Mouse (Mus musculus) embryo, embryonic 10.5 days (tissue): Measurements from ENCODE around the gene Thoc6.
A peak's percentile ranks its signal among the peaks of the same experiment; 100 is the strongest.

ENCODE experiments used
- DNase-seq: peaks from one replicate; pipeline ENCODE4 v3.0.0-alpha.2; 2015; ENCODE audit warnings: low spot score

Gene Thoc6

DNA sequence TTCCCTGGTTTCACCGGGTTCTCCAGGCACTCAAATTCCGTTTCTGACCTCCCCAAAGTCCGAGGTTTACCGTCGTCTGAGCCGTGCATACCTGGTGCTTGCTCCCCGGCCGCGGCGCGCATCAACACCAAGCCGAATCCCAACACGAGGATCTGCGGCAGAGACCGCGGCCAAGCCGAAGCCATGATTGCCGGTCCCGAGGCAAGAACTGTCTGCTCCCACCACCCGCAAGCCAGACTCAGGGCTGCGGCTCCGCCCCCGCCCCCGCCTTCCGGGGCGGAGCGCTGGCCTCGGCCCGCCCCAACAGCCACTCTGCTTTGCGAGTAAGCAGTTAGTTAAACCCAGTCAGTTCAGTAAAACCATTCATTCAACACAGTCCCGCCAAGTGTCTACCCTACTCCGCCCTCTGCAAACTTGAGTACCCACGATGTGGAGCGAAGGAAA is 3.6 kb upstream of the Thoc6 start, which contains the start of gene Tnfrsf12a:
Gene Tnfrsf12a (minus strand): TSS at position 233 of the 444 bp plus-strand sequence.
- DNase-seq = peak; percentile 90

GRCm38 (mm10) chr17:23676473-23677031 is 2.9 kb upstream of the Thoc6 start:
- DNase-seq = peak; percentile 62

- DNase-seq = peak; percentile 49
Observed at GRCm38 (mm10) chr17:23675564-23676281, 2.0 kb upstream of the Thoc6 start.

DNA sequence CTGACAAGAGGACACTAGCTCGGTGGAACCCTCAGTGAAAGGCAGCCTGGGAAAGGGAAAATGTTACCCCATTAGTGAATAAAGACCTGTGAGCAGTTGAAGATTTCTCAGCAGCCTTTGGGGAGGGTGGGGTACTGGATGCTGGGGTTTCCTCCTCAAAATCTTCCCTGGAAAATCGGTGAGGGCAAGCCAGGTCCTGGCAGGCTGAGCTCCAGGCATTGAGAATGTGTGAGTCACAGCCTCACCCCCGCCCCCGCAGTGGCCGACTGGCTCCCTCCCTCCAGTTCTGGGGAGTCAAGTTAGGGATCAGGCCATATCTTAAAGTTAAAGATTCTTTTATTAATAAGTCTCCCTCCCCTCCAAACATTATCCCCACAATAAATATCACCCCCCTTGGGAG is 1.4 kb upstream of the Thoc6 start:
- no peak for DNase-seq

DNA sequence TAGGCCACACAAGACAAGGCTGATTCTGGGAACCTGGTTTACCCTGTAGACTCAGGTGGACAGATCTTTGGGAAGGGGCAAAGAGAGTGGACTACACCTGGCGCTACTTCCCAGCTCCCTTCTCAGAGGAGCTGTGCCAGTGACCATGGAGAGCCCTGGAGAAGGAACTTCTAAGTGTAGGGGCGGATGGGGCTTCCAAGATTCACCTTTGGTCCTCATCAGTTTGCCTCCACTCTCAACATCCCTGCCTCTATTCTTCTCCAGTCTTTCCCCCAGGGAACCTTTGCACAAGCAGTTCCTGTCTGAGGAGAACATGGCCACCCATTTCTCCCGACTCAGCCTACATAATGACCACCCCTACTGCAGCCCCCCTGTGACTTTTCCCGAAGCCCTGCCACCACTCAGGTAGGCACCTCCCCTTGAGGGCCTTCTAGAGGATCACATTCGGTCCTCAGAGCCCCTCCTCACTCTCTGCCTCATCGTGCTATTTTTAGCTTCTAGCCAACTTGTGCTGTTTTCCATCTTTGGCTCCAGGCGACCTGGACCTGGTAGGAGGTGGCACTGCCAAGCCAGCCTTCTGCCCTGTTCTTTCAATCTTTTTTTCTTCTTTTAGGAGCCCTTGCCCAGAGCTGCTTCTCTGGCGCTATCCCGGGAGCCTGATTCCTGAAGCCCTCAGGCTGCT is 730 bp upstream of the Thoc6 start:
- no peak for DNase-seq

DNA sequence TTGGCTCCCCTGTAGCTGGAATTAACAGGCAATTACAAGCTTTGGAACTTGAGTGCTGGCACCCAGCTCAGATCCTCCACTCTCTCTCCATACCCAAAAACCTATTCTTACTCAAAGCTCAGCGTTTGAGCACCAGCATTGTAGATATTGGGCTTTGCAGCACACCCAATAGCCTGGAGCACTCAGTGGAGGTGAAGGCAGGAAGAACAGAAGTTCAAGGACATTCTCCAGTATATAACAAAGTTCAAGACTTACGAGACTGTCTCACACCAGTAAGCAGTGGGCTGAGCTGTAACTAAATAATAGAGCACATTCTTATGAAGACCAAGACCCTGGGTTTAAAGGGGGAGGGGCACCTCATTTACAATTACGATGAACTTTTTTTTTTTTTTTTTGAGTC is 921 bp downstream of the Thoc6 start:
- no peak for DNase-seq

- no peak for DNase-seq
Observed at GRCm38 (mm10) chr17:23671519-23671918, 2.2 kb downstream of the Thoc6 start.

DNA sequence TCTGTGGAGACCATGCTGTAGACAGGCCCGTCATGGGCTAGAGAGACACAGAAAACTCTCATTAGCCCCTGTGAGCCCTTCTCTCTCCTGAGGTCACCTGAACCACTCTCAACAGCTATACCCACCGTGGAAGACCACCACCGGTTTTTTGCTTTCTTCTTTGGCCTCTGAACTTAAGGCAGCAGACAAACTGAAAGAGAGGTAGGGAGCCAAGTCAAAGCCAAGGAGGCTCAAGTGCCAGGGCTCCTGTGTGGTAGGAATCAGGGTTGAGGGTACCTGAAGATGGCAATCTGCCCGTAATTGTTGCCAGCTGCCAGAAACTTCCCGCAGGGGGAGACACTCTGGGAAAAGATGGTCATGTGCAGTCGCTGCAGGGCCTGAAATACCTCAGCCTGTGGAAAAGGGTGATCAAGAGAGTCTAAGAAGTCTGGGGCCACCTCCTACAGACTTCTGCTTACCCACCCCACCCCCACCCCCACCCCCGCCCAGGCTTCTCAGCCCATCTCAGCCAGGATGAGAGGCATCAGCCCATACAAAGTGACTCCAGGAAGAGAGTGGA is 3.1 kb downstream of the Thoc6 start:
- DNase-seq = no peak

DNA sequence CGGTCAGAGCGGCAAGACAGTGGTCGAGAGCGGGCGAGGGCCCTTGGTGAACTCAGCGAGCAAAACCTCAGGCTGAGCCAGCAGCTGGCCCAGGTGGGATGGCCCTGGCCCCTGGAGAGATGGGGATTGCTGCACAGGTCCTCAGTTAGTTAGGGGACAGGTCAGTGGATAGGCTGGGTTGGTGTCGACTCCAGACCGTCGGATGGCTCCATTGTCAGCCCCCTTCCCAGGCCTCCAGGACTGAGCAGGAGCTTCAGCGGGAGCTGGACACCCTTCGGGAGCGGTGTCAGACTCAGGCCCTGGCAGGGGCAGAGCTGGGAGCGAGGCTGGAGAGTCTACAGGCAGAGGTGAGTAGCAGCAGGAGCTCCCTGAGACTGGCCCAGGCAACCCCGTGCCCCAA is 8.2 kb downstream of the Thoc6 start:
- DNase-seq = no peak

DNA sequence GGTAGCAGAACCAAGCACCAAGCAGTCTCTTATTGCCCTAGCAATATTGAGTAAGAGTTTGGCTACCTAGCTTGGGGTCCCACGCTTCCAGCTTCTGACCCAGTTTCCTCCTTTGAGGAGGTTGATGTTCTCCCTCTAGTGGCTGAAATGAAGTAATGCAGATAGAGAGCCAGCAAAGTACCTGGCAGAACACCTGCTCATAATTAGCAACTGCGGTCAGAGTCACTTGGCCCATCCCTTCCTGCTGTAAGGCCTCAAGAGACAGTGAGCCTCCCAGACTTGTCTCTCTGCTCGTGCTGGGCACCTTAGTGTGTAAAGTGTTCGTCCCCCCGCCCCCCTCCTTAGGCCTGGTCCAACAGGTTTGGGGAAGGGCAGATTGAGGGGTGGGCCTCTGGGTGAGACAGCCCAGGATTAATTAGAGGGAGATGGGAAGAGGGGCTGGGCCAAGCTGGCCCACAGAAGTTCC is 9.1 kb downstream of the Thoc6 start:
- peak; percentile 76 for DNase-seq

DNA sequence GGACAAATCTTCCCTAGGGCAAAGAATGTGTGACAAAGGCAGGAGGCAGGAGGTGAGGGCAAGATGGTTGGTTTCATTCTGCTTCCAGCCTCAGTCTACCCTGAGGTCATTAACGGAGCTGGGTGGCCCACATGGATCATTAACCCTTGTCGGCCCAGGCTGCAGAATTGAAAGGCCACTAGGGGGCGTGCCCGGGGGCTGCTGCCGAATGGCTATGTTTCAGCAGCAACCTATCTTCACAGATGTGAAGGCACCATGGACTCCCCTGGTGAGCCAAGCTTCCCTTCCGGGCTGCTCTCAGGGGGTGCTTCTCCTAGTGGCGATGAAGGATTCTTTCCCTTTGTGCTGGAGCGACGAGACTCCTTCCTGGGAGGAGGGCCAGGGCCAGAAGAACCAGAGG is 12.2 kb downstream of the Thoc6 start:
- peak; percentile 39 for DNase-seq

GRCm38 (mm10) chr17:23660876-23661200 is 12.8 kb downstream of the Thoc6 start:
- no peak for DNase-seq

DNA sequence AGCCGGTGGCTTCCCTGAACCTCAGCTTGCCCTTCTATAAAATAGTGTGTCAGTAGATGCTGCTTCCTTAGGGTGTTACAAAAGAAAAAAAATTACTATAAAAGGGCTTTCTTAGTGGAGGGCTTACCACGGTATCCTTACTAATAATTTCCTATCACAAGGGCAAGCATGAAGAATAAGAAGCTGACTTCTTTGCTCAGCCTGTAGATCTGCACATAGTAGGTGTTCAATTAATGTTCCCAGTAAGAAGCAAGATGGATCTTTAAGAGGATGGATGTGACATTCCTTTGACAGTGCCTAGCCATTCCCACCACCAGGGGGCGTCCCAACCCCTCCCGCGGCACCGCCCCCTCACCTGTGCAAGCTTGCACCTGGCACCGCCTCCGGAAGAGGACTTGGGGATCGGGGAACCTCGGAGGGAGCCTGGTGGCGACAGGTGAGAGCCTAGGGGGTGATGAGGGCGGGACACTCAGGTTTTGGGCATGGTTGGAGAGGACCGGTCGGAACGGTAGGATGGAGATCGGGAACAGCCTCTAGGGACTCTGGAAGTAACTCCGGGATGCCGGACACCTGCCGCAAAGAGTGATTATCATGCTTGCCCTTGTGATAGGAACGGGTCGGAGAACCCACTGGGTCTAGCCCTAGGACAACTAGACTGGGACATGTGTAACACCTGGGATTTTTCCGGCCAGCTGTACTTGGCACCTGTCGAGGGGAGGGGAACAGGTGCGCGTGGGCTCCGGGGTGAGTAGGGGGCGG is 13.4 kb downstream of the Thoc6 start, which contains the start of gene Bicdl2:
Gene Bicdl2 (plus strand): TSS at position 390 of the 759 bp plus-strand sequence.
- no peak for DNase-seq

DNA sequence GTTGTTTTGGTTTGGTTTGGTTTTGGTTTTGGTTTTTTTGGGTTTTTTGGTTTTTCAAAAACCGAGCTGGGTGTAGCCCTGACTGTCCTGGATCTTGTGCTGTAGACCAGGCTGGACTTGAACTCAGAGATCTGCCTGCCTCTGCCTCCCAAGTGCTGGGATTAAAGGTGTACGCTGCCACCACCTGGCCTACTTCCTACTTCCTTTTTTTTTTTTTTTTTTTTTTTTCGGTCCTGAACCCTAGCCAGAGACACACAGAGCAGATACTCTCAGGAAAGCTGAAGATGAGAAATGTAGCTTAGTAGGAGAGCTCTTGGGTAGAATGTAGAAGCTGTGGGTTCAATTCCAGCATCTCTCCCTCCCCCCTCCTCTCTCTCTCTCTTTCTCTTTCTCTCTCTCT is 15.2 kb downstream of the Thoc6 start:
- DNase-seq = no peak

- DNase-seq = no peak
Observed at GRCm38 (mm10) chr17:23654410-23654809, 19.3 kb downstream of the Thoc6 start.

DNA sequence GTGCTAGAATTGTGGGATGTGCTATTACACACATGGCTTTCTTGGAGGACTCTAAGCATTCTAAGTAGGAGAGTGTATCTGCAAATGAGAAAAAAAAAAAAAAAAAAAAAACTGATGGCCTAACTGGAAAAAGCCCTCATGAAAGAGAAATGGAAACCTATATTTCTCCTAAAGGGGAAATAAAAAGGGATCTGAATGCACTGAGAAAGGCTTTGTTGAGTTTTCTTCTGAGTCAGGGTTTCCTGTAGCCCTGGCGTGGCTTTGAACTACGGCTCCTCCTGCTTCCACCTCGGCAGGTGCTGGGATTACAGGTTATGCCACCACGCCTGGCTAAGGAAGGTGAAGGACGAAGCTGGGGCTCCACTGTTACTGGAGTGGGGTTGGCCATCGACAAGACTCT is 19.7 kb downstream of the Thoc6 start:
- no peak for DNase-seq

DNA sequence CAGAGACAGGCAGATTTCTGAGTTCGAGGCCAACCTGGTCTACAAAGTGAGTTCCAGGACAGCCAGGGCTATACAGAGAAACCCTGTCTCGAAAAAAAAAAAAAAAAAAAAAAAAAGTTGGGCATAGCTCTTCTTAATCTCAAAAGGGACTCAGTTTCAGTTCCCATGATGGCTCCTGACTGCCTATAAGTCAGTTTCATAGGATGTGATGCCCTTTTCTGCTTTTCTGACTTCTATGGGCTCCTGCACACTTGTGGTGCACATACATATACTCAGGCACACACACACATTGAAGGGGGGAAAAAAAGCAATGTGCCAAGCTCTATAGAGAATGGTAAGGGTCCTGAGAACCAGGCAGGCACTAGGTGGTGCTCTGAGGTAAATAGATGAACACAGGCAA is 20.4 kb downstream of the Thoc6 start:
- no peak for DNase-seq

- DNase-seq = no peak
Observed at GRCm38 (mm10) chr17:23651363-23651762, 22.3 kb downstream of the Thoc6 start.

DNA sequence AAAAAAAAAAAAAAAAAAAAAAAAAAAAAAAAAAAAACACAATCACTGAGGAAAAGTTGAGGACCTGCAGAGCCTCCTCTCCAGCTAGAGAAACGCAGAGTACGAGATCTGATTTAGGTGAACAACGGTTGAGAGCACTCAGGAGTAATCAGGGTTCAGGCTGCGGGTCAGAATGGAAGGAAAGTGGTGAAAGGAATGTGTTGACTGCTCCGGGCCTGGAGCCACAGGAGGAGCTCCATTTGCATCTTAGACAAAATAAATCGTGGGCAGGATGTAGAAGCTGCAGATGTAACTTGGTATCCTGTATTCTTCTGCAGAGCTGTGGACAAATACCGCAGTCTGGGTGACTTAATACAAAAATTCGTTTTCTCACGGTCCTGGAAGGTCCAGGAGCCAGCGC is 27.8 kb downstream of the Thoc6 start:
- DNase-seq = no peak

DNA sequence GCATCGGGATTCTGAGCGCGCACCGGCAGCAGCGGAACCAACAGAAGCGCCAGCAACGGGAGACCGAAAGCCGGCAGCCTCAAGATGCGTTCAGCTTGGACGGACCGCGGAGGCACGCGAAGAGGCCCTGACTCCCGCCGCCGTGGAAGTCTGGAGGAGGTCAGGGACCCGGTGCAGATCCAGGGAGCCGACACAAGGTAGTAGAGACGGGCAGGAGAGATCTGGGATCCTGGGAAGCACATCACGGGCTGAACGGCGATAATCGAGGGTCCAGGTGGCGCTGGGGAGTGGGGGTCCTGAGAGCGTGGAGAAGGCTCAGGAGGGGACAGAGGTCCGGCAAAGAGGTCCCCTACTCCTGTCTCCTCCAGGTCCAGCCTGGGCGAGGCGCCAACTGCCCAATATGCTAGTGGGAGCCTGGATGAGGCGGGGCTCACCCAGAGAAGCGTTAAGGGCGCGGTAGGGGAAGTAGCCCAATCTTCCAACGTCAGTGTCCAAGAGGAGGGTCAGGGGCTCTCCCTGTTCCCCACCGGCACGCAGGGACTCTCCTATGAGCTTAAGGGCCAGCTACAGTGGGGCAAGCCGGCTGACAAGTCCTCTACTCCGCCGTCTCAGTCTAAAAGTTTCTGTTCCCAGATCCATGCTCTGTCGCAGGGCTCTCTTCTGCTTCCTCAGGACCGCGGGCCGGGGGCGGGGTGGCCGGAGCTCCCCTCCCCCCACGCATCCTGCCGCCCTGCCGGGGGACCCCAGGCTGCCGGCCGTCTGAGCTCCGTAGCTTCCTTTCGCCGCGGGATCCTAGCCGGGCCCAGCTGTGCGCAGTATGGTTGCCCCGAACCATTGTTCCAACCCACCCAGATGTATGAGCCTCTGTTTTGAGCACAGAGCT is 28.8 kb downstream of the Thoc6 start, which contains the start of gene Mmp25:
Gene Mmp25 (minus strand): TSS at position 665 of the 883 bp plus-strand sequence.
- DNase-seq = peak; percentile 49

DNA sequence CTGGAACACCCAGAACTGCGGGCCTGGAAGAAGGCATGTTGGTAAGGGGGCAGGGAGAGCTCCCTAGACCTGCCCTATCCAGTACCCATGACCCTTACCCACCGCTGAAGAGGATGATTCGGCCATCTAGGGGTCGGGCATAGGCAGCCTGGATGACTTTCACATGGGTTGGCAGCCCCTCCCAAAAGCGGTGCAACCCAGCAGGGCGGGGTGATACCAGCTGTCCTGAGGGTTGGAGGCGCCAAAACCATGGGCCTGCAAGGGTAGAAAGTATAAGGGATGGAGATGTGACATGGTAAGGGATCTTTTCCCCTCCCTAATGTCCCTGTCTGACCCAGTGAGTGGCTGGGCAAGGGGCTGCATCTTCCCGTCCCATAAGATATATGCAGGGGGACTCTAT is 42.4 kb downstream of the Thoc6 start:
- no peak for DNase-seq
